Mouse (Mus musculus): ENCODE data around the gene Slc2a10.

- TF ChIP-seq CTCF (IDR thresholded peaks at IDR 0.05; ENCODE audit: extremely low read depth, insufficient read length, insufficient replicate concordance, low read depth, low read length) = no peak
- TF ChIP-seq POLR2A (IDR thresholded peaks at IDR 0.05; ENCODE audit: low read depth, low read length) = no peak
These were observed 17.8 kb upstream of the Slc2a10 start for GRCm38 (mm10) chr2:165485826-165486225.
